Mouse (Mus musculus): ENCODE results near the gene Gm20532. TPM values are rescaled to one million over a fixed set of nuclear protein-coding genes. Genes with fewer than 3 reads are reported as not detected.
A peak's percentile ranks its signal among the peaks of the same experiment; 100 is the strongest.

Gm20532 gene
- polyA plus RNA-seq, 1 experiment from 2014 or later, result not detected

DNA sequence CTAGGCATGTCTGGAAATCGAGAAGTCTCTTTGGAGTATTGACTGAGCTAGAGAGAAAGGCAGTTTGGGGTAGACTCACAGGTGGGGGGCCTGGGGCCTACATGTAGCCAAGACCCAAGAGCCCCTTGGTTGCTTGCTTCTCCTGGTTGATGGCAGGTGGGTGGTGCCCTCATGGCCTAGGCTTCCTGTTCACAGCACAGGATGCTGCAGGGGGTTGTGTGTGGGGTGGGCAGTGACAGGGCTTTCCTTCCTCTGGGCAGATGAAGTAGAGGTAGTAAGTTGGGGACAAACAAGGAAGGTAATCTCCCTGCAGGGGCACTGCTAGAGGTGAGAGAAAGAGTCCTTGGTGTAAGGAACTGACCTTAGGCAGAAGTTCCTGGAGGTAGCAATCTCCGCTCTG is 34.4 kb upstream of the Gm20532 start:
- Histone ChIP-seq H3K27me3 (no peaks in the 10 kb centered on the region), H3K4me2 (no peak overlapping the region), H3K4me3 (replicated peaks) (no peak overlapping the region), H3K4me1 (peaks cover 53% of the 10 kb centered on the region), H3K36me3 (no peaks in the 10 kb centered on the region), H3K9me3 (replicated peaks) (no peaks in the 10 kb centered on the region), H3K27ac (no peak overlapping the region), H3K9ac (no peak overlapping the region)
- no peak for ATAC-seq (replicated peaks; ENCODE audit: low FRiP score)
- 85% methylated on average over 2 of the region's 2 CpGs for WGBS

GRCm38 (mm10) chr2:26553904-26554303 is 32.5 kb upstream of the Gm20532 start:
- WGBS, result 80% methylated on average over 9 of the region's 9 CpGs
- Histone ChIP-seq H3K27ac (no peak overlapping the region), H3K27me3 (no peaks in the 10 kb centered on the region), H3K4me3 (replicated peaks) (no peak overlapping the region), H3K9ac (no peak overlapping the region), H3K4me2 (no peak overlapping the region), H3K4me1 (peaks cover 38% of the 10 kb centered on the region), H3K9me3 (replicated peaks) (no peaks in the 10 kb centered on the region), H3K36me3 (no peaks in the 10 kb centered on the region)
- no peak for ATAC-seq (replicated peaks; ENCODE audit: low FRiP score)

- no peaks in the 10 kb centered on the region for H3K9me3 ChIP-seq (replicated peaks)
- no peaks in the 10 kb centered on the region for H3K36me3 ChIP-seq
- no peaks in the 10 kb centered on the region for H3K27me3 ChIP-seq
- H3K4me3 ChIP-seq (replicated peaks), result no peak overlapping the region
- H3K27ac ChIP-seq, result no peak overlapping the region
- no peak for ATAC-seq (replicated peaks; ENCODE audit: low FRiP score)
- no peak overlapping the region for H3K4me2 ChIP-seq
- peaks cover 31% of the 10 kb centered on the region for H3K4me1 ChIP-seq
- WGBS, result 81% methylated on average over 4 of the region's 4 CpGs
- H3K9ac ChIP-seq, result no peak overlapping the region
Measured at GRCm38 (mm10) chr2:26555076-26555475, 31.4 kb upstream of the Gm20532 start.

GRCm38 (mm10) chr2:26556535-26556993 is 29.9 kb upstream of the Gm20532 start:
- WGBS, result 44% methylated on average over 4 of the region's 4 CpGs
- no peaks in the 10 kb centered on the region for H3K36me3 ChIP-seq
- H3K4me3 ChIP-seq (replicated peaks), result no peak overlapping the region
- 0 out of 2 replicates have a peak overlapping the region, but pooled peaks have one; percentile 14 for H3K9ac ChIP-seq
- no peaks in the 10 kb centered on the region for H3K27me3 ChIP-seq
- no peaks in the 10 kb centered on the region for H3K9me3 ChIP-seq (replicated peaks)
- no peak for ATAC-seq (replicated peaks; ENCODE audit: low FRiP score)
- H3K4me2 ChIP-seq, result no peak overlapping the region
- H3K4me1 ChIP-seq, result peaks cover 34% of the 10 kb centered on the region
- no peak overlapping the region for H3K27ac ChIP-seq

- Histone ChIP-seq H3K9me3 (replicated peaks) (no peaks in the 10 kb centered on the region), H3K4me3 (replicated peaks) (no peak overlapping the region), H3K4me2 (no peak overlapping the region), H3K27me3 (no peaks in the 10 kb centered on the region), H3K4me1 (peaks cover 30% of the 10 kb centered on the region), H3K9ac (no peak overlapping the region), H3K27ac (no peak overlapping the region), H3K36me3 (no peaks in the 10 kb centered on the region)
- WGBS, result 79% methylated on average over 5 of the region's 5 CpGs
- ATAC-seq (replicated peaks; ENCODE audit: low FRiP score), result peak; percentile 41; the same call in 1 of the 2 replicates
Measured at GRCm38 (mm10) chr2:26560506-26560905, 25.9 kb upstream of the Gm20532 start.

DNA sequence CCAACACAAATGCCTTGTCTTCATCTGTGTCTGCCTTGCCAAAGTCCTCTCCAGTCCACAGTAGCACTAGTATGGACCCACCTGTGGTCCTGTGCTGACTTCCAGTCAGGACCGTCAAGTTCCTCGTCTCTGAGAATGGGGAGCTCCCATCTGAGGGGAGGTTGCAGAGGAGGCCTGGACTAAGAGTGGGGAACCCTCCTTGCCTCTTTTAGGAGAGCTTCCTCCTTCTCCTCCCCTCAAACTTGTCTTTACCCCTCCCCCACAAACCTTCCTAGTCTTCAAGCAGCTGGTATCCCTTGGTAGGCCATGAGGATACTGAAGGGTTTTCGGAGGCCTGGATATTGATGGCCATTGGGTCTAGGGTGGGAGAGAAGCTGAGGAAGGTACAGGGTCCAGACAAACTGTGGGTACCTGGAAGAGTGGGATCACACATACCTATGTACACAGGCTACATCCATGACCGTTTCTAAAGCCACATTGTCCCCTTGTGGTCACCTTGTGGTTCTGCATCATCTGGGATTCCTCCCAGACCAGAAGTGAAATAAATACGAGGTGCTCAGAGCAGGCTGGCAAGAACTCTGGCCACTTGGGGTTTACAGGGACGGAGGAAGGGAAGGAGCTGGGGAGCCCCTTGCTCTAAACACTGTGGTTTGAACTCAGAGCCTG is 25.0 kb upstream of the Gm20532 start:
- ATAC-seq (replicated peaks; ENCODE audit: low FRiP score), result peak; percentile 79; the same call in 1 of the 2 replicates
- 36% methylated on average over 6 of the region's 6 CpGs for WGBS
- no peak overlapping the region for H3K27ac ChIP-seq
- H3K9me3 ChIP-seq (replicated peaks), result no peaks in the 10 kb centered on the region
- peaks cover 23% of the 10 kb centered on the region for H3K4me1 ChIP-seq
- H3K36me3 ChIP-seq, result no peaks in the 10 kb centered on the region
- no peak overlapping the region for H3K9ac ChIP-seq
- no peaks in the 10 kb centered on the region for H3K27me3 ChIP-seq
- no peak overlapping the region for H3K4me2 ChIP-seq
- no peak overlapping the region for H3K4me3 ChIP-seq (replicated peaks)

GRCm38 (mm10) chr2:26566221-26566620 is 20.2 kb upstream of the Gm20532 start:
- ATAC-seq (replicated peaks; ENCODE audit: low FRiP score), result no peak; the same call in 1 of the 2 replicates

DNA sequence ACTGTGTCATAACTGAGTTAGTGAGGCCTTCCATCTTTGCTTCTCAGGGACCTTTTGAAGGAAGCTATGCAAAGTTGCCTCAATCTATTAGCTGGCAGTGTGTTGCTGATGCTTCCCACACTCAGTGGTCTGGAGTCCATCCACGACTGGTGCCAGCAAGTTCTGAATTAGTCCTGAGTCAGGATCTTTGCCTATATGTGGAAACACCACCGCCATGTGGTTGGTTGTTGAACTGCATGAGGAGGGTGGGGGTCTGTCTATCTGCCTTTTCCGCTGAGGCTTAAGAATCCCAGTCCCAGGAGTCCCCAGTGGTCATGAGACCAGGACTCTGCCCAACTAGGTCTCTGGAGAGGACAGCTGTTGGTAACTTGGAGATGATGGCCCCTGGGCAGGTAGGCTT is 16.4 kb upstream of the Gm20532 start:
- peaks cover 39% of the 10 kb centered on the region for H3K4me1 ChIP-seq
- no peaks in the 10 kb centered on the region for H3K36me3 ChIP-seq
- H3K27ac ChIP-seq, result peak overlapping the region; percentile 78; the same call in 1 of the 2 replicates
- 0 out of 2 replicates have a peak overlapping the region, but pooled peaks have one; percentile 14 for H3K4me2 ChIP-seq
- H3K9ac ChIP-seq, result no peak overlapping the region
- no peak for ATAC-seq (replicated peaks; ENCODE audit: low FRiP score)
- H3K4me3 ChIP-seq (replicated peaks), result no peak overlapping the region
- no peaks in the 10 kb centered on the region for H3K9me3 ChIP-seq (replicated peaks)
- H3K27me3 ChIP-seq, result no peaks in the 10 kb centered on the region
- 10% methylated on average over 3 of the region's 3 CpGs for WGBS

More at GRCm38 (mm10) chr2:26566221-26566620, 20.2 kb upstream of the Gm20532 start:
- Histone ChIP-seq H3K27me3 (no peaks in the 10 kb centered on the region), H3K27ac (no peak overlapping the region), H3K4me2 (no peak overlapping the region), H3K36me3 (no peaks in the 10 kb centered on the region), H3K4me1 (peaks cover 17% of the 10 kb centered on the region), H3K9me3 (replicated peaks) (no peaks in the 10 kb centered on the region), H3K9ac (no peak overlapping the region), H3K4me3 (replicated peaks) (no peak overlapping the region)
- WGBS, result 15% methylated on average over 4 of the region's 4 CpGs

GRCm38 (mm10) chr2:26571400-26571799 is 15.0 kb upstream of the Gm20532 start:
- H3K4me3 ChIP-seq (replicated peaks), result no peak overlapping the region
- peak overlapping the region; percentile 78 for H3K27ac ChIP-seq
- no peaks in the 10 kb centered on the region for H3K27me3 ChIP-seq
- WGBS, result 65% methylated on average over 9 of the region's 9 CpGs
- peak overlapping the region; percentile 23; the same call in 1 of the 2 replicates for H3K4me2 ChIP-seq
- H3K9ac ChIP-seq, result no peak overlapping the region
- peaks cover 45% of the 10 kb centered on the region for H3K4me1 ChIP-seq
- no peak for ATAC-seq (replicated peaks; ENCODE audit: low FRiP score)
- no peaks in the 10 kb centered on the region for H3K9me3 ChIP-seq (replicated peaks)
- H3K36me3 ChIP-seq, result no peaks in the 10 kb centered on the region

DNA sequence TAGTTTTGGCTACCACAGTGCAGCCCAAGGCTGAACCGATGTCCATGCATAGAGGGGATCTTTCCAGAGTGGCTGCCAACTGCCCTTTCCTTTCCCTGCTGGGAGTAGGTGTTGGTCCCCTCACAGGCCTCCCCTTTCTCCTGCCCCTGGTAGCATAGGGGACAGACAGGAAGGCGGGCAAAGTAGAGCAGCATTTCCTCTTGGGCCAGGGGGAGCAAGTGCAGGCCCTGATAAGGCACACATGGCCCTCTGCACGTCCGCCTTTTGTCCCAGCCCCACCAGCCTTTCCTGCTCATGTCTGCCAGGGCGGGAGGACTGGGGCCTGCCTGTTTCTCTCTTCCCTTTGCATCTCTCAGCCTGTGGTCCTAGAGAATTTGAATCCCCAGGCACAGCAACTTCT is 14.6 kb upstream of the Gm20532 start:
- peak overlapping the region; percentile 23; the same call in 1 of the 2 replicates for H3K4me2 ChIP-seq
- 0 out of 2 replicates have a peak, but pooled peaks have one; percentile 31 for ATAC-seq (replicated peaks; ENCODE audit: low FRiP score)
- WGBS, result 53% methylated on average over 5 of the region's 5 CpGs
- H3K4me3 ChIP-seq (replicated peaks), result no peak overlapping the region
- H3K9me3 ChIP-seq (replicated peaks), result no peaks in the 10 kb centered on the region
- no peak overlapping the region for H3K9ac ChIP-seq
- peaks cover 49% of the 10 kb centered on the region for H3K4me1 ChIP-seq
- H3K27ac ChIP-seq, result peak overlapping the region; percentile 78
- H3K36me3 ChIP-seq, result no peaks in the 10 kb centered on the region
- H3K27me3 ChIP-seq, result no peaks in the 10 kb centered on the region

DNA sequence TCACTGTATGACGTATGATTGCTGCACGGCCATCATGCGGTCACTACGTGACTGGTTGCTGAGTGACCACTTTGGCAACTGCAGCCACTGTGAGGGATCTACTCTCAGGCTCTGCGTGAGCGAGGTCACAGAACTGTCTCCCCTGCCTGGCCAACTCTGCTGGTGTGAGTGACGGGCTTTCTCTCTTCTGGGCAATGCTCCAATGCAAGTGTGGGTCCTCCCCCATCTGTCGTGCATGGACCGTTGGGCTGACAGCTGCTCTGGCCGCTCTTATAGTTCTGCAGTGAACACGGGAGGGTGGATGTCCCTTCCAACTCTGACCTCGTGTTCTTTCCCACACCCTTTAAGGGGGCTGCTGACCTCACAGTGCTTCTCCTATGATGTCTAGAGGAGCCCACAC is 13.0 kb upstream of the Gm20532 start:
- WGBS, result 41% methylated on average over 12 of the region's 12 CpGs
- Histone ChIP-seq H3K9me3 (replicated peaks) (no peaks in the 10 kb centered on the region), H3K4me2 (no peak overlapping the region; the same call in 1 of the 2 replicates), H3K27me3 (no peaks in the 10 kb centered on the region), H3K27ac (peak overlapping the region; percentile 68), H3K4me1 (peaks cover 62% of the 10 kb centered on the region), H3K4me3 (replicated peaks) (no peak overlapping the region), H3K9ac (no peak overlapping the region), H3K36me3 (no peaks in the 10 kb centered on the region)
- ATAC-seq (replicated peaks; ENCODE audit: low FRiP score), result peak; percentile 26; the same call in 1 of the 2 replicates

- Histone ChIP-seq H3K4me3 (replicated peaks) (no peak overlapping the region), H3K36me3 (no peaks in the 10 kb centered on the region), H3K27me3 (no peaks in the 10 kb centered on the region), H3K4me2 (no peak overlapping the region; the same call in 1 of the 2 replicates), H3K27ac (peak overlapping the region; percentile 68), H3K9me3 (replicated peaks) (no peaks in the 10 kb centered on the region), H3K9ac (no peak overlapping the region), H3K4me1 (peaks cover 66% of the 10 kb centered on the region)
- 28% methylated on average over 5 of the region's 5 CpGs for WGBS
- no peak for ATAC-seq (replicated peaks; ENCODE audit: low FRiP score)
Measured at GRCm38 (mm10) chr2:26573807-26574206, 12.6 kb upstream of the Gm20532 start.

All from kidney, embryonic 15.5 days (tissue).